Mouse (Mus musculus) lung, postnatal 0 days (tissue): ENCODE data around the gene Atxn7l1.

ENCODE experiments used
- CTCF ChIP-seq: IDR thresholded peaks from 2 replicates; pipeline ENCODE4 v1.5.1; 2016; ENCODE audit warnings: antibody characterized with exemption, mild to moderate bottlenecking
- EP300 ChIP-seq: IDR thresholded peaks from 2 replicates; pipeline ENCODE4 v1.6.1; 2016; ENCODE audit warnings: antibody characterized with exemption, mild to moderate bottlenecking, control low read depth

- TF ChIP-seq CTCF = peak; percentile 97
- TF ChIP-seq EP300 = no peak
Observed at GRCm38 (mm10) chr12:33280805-33281204, 133.3 kb downstream of the Atxn7l1 start.
